Mouse (Mus musculus) neural tube, embryonic 10.5 days (tissue): Measurements from ENCODE around the gene Bhmt2.

Source experiments
- DNase-seq: peaks from one replicate; pipeline ENCODE4 v3.0.0-alpha.2; 2017; ENCODE audit warnings: low spot score; ENCODE audit errors: extremely low spot score

Gene Bhmt2

GRCm38 (mm10) chr13:93639636-93640035 is 34.5 kb downstream of the Bhmt2 start:
- no peak for DNase-seq

DNA sequence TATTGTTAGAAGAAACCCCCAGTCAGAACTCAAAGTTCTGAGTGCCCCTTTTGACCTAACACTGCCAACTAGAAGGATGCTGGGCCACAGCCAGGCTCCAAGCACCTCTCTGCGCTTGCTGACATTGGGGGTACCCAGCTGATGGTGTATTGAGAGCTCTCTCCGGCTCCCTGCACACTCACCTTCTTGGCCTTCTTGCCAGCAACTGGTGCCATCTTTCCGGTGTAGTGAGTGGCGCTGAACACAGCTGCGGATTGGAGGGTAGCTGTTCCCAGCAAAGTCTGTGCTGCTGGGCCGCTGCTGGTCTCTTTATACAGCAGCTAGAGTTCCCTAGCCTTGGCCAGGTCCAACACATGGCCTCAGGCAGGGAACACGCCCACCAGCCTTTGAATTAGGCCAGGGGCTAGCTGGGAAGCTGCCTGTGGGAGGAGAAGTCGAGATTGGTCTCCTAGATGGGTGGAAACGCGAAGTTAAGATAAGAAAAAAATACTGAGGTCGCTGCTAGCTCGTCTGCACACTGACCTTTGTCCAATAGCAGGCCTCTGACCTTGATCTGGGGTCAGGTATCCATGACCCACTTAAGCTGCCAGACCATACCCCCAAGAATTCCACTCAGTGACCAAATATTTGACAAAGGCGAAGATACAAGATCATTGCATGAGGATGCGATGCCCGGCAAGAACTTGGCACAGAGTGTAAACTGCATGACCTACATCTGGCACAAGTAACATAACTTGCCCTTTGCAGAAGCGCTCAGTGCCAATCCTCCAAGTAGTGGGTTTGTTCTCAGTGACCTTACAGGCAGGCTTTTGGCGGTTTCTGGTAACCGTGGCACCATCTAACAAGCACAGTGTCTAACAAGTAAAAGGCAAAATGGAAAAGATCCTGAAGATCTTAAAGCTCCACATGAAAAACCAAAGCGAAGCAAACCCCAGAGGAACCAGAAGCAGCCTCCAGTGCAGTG is 36.5 kb downstream of the Bhmt2 start, which contains the start of gene Bhmt:
Gene Bhmt (minus strand): TSS at position 680 of the 964 bp plus-strand sequence.
- DNase-seq: no peak

- DNase-seq: no peak
These were observed 37.5 kb downstream of the Bhmt2 start for GRCm38 (mm10) chr13:93636561-93636960.

DNA sequence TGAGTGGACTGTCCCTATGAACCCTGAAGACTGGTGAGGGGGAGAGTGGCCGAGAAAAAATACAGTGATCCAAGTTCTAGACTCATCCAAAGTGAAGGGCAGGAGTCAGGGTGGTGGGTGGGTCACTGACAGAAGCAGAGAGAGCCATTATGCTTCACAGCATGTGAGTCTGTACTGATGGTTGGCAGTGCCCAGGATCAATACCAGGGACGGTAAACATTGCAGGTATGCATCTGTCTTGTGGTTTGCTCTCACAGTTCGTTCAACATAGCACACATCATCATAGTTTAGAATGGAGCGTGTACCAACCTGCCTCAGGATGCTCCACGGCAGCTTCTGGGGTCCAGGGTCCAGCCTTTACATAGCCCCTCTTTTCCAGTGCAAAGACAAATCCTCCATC is 41.2 kb downstream of the Bhmt2 start:
- no peak for DNase-seq

GRCm38 (mm10) chr13:93630941-93631705 is 43.0 kb downstream of the Bhmt2 start:
- no peak for DNase-seq

- DNase-seq: no peak
These were observed 45.2 kb downstream of the Bhmt2 start for GRCm38 (mm10) chr13:93628861-93629260.

GRCm38 (mm10) chr13:93614361-93614948 is 59.6 kb downstream of the Bhmt2 start:
- DNase-seq: no peak

GRCm38 (mm10) chr13:93613771-93614170 is 60.3 kb downstream of the Bhmt2 start:
- DNase-seq: no peak

DNA sequence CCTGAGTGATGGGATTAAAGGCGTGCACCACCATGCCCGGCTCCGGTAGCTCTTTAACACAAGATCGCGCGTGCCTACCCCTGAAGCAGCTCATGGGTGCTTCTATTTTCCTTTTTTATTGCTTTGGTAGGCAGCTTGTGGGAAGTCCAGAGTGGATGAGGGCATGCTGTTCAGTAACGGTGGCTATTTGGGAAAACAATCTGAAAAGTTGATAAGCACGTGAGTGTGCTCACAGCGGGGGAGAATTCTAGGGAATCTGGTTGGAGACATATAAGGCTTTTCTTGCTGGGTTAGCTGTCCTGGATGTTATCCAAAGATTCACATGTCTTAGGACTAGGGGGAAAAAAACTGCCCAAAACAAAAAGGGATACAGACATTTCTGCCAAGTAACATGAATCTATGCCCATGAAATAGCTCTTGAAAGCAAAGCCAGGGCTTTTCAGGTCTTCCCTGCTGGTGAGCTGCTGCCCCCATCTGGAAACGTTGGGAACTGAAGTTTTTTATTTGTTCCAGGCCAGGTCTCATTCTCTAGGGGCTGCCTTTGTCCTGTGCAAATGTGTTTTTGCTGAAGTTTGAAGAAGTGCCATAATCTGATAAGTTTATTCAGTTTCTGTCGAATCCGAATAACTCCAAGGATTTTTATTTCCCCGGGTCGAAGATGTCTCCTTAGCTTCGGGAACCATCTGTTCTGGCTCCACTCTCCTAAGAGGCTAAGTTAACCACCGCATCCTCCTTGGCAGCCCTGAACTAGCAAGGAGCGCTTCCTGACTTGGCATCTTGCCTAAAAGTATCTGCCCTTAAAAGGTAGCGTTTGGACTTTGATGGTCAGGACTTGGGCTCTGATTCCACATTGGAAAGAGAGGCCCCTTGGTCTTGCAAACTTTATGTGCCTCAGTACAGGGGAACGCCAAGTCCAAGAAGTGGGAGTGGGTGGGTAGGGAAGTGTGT is 61.2 kb downstream of the Bhmt2 start:
- peak; percentile 73 for DNase-seq

DNA sequence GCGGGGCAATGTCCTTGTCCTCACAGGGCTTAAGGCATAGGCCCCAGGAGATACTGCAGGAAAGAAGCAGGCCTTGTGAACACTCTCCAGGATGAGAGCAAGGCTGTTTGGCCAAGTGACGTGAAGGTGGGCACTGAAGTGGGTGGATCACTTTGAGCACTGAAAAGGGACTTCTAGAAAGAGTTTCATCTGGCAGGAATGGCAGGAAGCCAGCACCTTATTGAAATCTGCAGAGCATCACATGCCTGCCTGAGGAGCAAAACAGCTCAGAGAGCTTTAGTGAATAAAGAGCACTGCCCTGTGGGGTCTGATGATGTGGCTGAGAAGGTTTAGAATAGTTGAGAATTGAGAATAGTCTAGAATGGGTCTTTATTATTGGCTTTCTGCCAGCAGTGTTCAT is 65.6 kb downstream of the Bhmt2 start:
- DNase-seq: no peak

GRCm38 (mm10) chr13:93607701-93608100 is 66.4 kb downstream of the Bhmt2 start:
- DNase-seq: no peak

DNA sequence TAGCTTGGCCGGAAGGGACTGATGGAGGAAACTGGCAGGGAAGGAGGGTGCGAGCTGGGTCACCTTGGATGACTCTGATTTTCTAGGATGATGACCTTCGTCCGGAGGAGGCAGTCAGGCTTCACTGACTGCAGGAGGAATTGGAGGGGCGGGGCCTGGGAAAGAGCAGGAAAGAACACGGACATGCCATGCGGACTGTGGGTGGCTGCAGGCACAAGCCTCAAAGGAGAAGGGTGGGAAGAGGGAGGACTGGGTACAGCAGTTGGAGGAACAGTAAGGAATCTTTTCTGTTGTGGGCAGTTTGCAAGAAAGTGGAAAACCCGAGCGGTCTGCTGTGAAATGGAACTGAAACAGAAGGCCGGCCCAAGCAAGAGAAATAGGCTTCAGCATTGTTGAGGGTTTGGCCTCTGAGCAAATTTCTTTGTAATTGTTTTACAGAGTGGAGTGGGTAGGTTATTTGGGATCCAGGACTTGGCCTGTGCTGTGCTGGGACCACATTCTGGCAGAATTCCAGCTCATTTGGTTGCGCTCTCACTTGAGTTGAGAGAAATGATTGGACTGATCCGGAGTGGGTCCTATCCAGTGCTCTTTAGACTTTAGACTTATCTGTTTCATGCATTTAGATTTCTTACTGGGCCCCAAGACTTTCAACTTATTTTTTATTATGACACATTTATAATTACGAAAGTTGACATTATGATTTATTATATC is 67.1 kb downstream of the Bhmt2 start:
- DNase-seq: no peak
